24 mouse cellular contexts compared by ENCODE assay signal in genomic region chr3:153782467-153782866, GRCm38 (mm10). TPM values are rescaled to one million over a fixed set of nuclear protein-coding genes. Genes with fewer than 3 reads are reported as not detected.
DNase-seq lines count a peak whose midpoint lies in the region; TF ChIP-seq lines count a peak whose summit lies in the region.
"Had no signal": no experiment of that assay in that cellular context is flagged by ENCODE, and none has a peak within 500 bp of the region (broad histone marks: within the 10 kb centered on the region; RNA-seq: fewer than 3 reads in every experiment).

No protein-coding gene starts in this region.

- H3K4me2 ChIP-seq in CH12.LX (ENCODE audit: insufficient read depth, low read depth, poor library complexity, severe bottlenecking) (no peak overlapping the region), myocyte (ENCODE audit: low read depth) (no peak overlapping the region)
- H3K4me2 ChIP-seq: embryonic facial prominence, embryonic 15.5 days; hindbrain, embryonic 13.5 days; limb, embryonic 13.5 days; liver, embryonic 15.5 days had no signal

- TF ChIP-seq CTCF in CH12.LX (conservative IDR thresholded peaks at IDR 0.05 in 1 of 2, IDR thresholded peaks at IDR 0.05 in 1 of 2; ENCODE audit: low read depth in 2 of 2, low read length in 2 of 2) = no peak

- no peak for TF ChIP-seq RAD21 in CH12.LX (IDR thresholded peaks at IDR 0.05; ENCODE audit: low read depth, low read length)

- H3K4me1 ChIP-seq in CH12.LX (ENCODE audit: control insufficient read depth in 1 of 2, insufficient read depth in 2 of 2) = peaks cover 0 to 3% of the 10 kb centered on the region in 2 experiments; a peak in 1 of 4 replicates
- H3K4me1 ChIP-seq: embryonic facial prominence, embryonic 15.5 days; megakaryocyte, embryonic 14.5 days had no signal

- in situ Hi-C loops in CH12.LX (cut with MboI; ENCODE audit: low pct_ligation_motif_present, low pct_unique_long_range_greater_than_20kb, low sequenced_read_pairs) = loop anchor here (25.0 kb wide), 1 partner anchor 520 kb away; no protein-coding TSS in a partner anchor

- H3K27me3 ChIP-seq in CH12.LX (replicated peaks) (peaks cover 2% of the 10 kb centered on the region), myocyte (ENCODE audit: control insufficient read depth, insufficient read depth, insufficient read length) (no peaks in the 10 kb centered on the region)
- H3K27me3 ChIP-seq: embryonic facial prominence, embryonic 15.5 days; hindbrain, embryonic 13.5 days; limb, embryonic 13.5 days; liver, embryonic 15.5 days had no signal

- dilution Hi-C loops in CH12.LX (cut with MboI; ENCODE audit: extremely low pct_ligation_motif_present, extremely low pct_unique_long_range_greater_than_20kb, low sequenced_read_pairs) = no loop called here

- intact Hi-C loops in gastrocnemius, postnatal 14 days (cut with DNase I; ENCODE audit: low total_unique reads) = no loop called here
- intact Hi-C loops in heart, postnatal 14 days (cut with DNase I) = no loop called here

- H3ac ChIP-seq in myocyte (ENCODE audit: control insufficient read depth, insufficient read length) = no peak overlapping the region

- no peaks in the 10 kb centered on the region for H3K9me3 ChIP-seq in CH12.LX (replicated peaks; ENCODE audit: low read length)
- H3K9me3 ChIP-seq: embryonic facial prominence, embryonic 15.5 days; hindbrain, embryonic 13.5 days; limb, embryonic 13.5 days; liver, embryonic 15.5 days; megakaryocyte, embryonic 14.5 days had no signal

- H3K4me3 ChIP-seq in CH12.LX (replicated peaks in 1 of 3; ENCODE audit: low read depth in 2 of 3, low read length in 2 of 3, poor library complexity in 1 of 3) (no peak overlapping the region), myocyte (no peak overlapping the region)
- H3K4me3 ChIP-seq: embryonic facial prominence, embryonic 15.5 days; hindbrain, embryonic 13.5 days; limb, embryonic 13.5 days; liver, embryonic 15.5 days; megakaryocyte, embryonic 14.5 days had no signal

- no peak overlapping the region for H3K9ac ChIP-seq in CH12.LX (ENCODE audit: insufficient read depth, low read depth)
- H3K9ac ChIP-seq: embryonic facial prominence, embryonic 15.5 days; forebrain, postnatal 0 days; hindbrain, embryonic 13.5 days; limb, embryonic 13.5 days; liver, embryonic 15.5 days had no signal

- no peak for TF ChIP-seq EP300 in CH12.LX (IDR thresholded peaks at IDR 0.05; ENCODE audit: low read length)

- no peaks in the 10 kb centered on the region for H3K79me2 ChIP-seq in CH12.LX (replicated peaks; ENCODE audit: control insufficient read depth, extremely low read depth, insufficient read depth, poor library complexity, severe bottlenecking)
- no peaks in the 10 kb centered on the region for H3K79me2 ChIP-seq in myocyte (ENCODE audit: control insufficient read depth, insufficient read depth)

- no peak for TF ChIP-seq POLR2A in CH12.LX (IDR thresholded peaks at IDR 0.05; ENCODE audit: low read depth, low read length)
- no peak for TF ChIP-seq POLR2A in myocyte (IDR thresholded peaks at IDR 0.05; ENCODE audit: insufficient read length, low read depth)

- DNase-seq in lung, postnatal 36 days = peak; percentile 29
- DNase-seq in lung, postnatal 25 days (ENCODE audit: low spot score) = no peak
- DNase-seq in CH12.LX (ENCODE audit: extremely low read depth) = no peak
- peak; percentile 19 for DNase-seq in T-cell, adult 2 months (ENCODE audit: low spot score)
- no peak for DNase-seq in gastrocnemius, postnatal 14 days
- no peak for DNase-seq in heart, postnatal 14 days
- DNase-seq: adrenal gland, postnatal 10 days; cerebellum, adult 8-10 months; cerebellum, postnatal 36 days; forebrain, postnatal 0 days; heart, postnatal 36 days; kidney, adult 8-10 months; kidney, postnatal 10 days; layer of hippocampus, postnatal 36 days; lung, postnatal 10 days; midbrain, embryonic 14.5 days; right cerebral cortex, adult 18-20 months; right cerebral cortex, postnatal 4 days had no signal

- no peak overlapping the region for H3K27ac ChIP-seq in CH12.LX (ENCODE audit: insufficient read depth, low read depth)
- H3K27ac ChIP-seq: embryonic facial prominence, embryonic 15.5 days; hindbrain, embryonic 13.5 days; limb, embryonic 13.5 days; liver, embryonic 15.5 days had no signal

- no peaks in the 10 kb centered on the region for H3K36me3 ChIP-seq in CH12.LX (replicated peaks in 1 of 2; ENCODE audit: control insufficient read depth in 1 of 2, insufficient read depth in 1 of 2, low read length in 1 of 2)
- H3K36me3 ChIP-seq in myocyte (ENCODE audit: control insufficient read depth, insufficient read depth) = no peaks in the 10 kb centered on the region
- H3K36me3 ChIP-seq: embryonic facial prominence, embryonic 15.5 days; hindbrain, embryonic 13.5 days; limb, embryonic 13.5 days; liver, embryonic 15.5 days had no signal

TF ChIP-seq in CH12.LX, 34 proteins besides CTCF, POLR2A, EP300 and RAD21:
- peak; percentile 75 for TF ChIP-seq BHLHE40 (IDR thresholded peaks at IDR 0.05; ENCODE audit: low read depth, low read length)
- TF ChIP-seq CHD2 (IDR thresholded peaks at IDR 0.05; ENCODE audit: low read length) = no peak
- no peak for TF ChIP-seq MAFK (IDR thresholded peaks at IDR 0.05; ENCODE audit: insufficient replicate concordance, low read length)
- TF ChIP-seq JUND (conservative IDR thresholded peaks at IDR 0.05; ENCODE audit: low read depth, low read length) = no peak
- TF ChIP-seq ZKSCAN1 (IDR thresholded peaks at IDR 0.05; ENCODE audit: borderline replicate concordance, low read depth, low read length) = no peak
- TF ChIP-seq TBP (conservative IDR thresholded peaks at IDR 0.05; ENCODE audit: low read depth, low read length) = no peak
- TF ChIP-seq JUN (IDR thresholded peaks at IDR 0.05; ENCODE audit: insufficient read depth, low read depth, low read length) = no peak
- peak; percentile 35 for TF ChIP-seq USF2 (conservative IDR thresholded peaks at IDR 0.05; ENCODE audit: low read depth, low read length)
- peak; percentile 35 for TF ChIP-seq USF1 (IDR thresholded peaks at IDR 0.05; ENCODE audit: low read depth, low read length)
- TF ChIP-seq MEF2A (IDR thresholded peaks at IDR 0.05; ENCODE audit: borderline replicate concordance, low read depth, low read length) = no peak
- TF ChIP-seq E2F4 (IDR thresholded peaks at IDR 0.05; ENCODE audit: insufficient replicate concordance, low read depth, low read length) = no peak
- TF ChIP-seq MAX (IDR thresholded peaks at IDR 0.05; ENCODE audit: low read length) = no peak
- no peak for TF ChIP-seq ETS1 (conservative IDR thresholded peaks at IDR 0.05; ENCODE audit: low read depth, low read length)
- no peak for TF ChIP-seq NRF1 (IDR thresholded peaks at IDR 0.05; ENCODE audit: low read depth, low read length)
- no peak for TF ChIP-seq CHD1 (IDR thresholded peaks at IDR 0.05; ENCODE audit: low read depth, low read length)
- TF ChIP-seq MXI1 (IDR thresholded peaks at IDR 0.05; ENCODE audit: low read depth, low read length) = no peak
- no peak for TF ChIP-seq UBTF (IDR thresholded peaks at IDR 0.05; ENCODE audit: low read depth, low read length)
- TF ChIP-seq ZMIZ1 (IDR thresholded peaks at IDR 0.05; ENCODE audit: low read depth, low read length) = no peak
- TF ChIP-seq ZC3H11A (IDR thresholded peaks at IDR 0.05; ENCODE audit: low read depth, low read length) = no peak

TF ChIP-seq in myocyte, 11 proteins besides CTCF, POLR2A, EP300 and RAD21:
- TF ChIP-seq MYOD1 (IDR thresholded peaks at IDR 0.05; ENCODE audit: control insufficient read depth in 1 of 3, insufficient read length in 2 of 3, low read depth in 2 of 3) (no peak), USF1 (IDR thresholded peaks at IDR 0.05; ENCODE audit: low read depth) (peak; percentile 42)
TF ChIP-seq in myocyte: peak in this region for 1.

RNA-seq across cellular contexts. Expression of gene St6galnac3, which starts 57.5 kb away (rescaled TPM):
- total RNA-seq in CH12.LX (2012; rRNA removed) (0.08 and 0.13 TPM in 2 replicates), CH12.LX (2014; rRNA removed) (0.38 and 0.43 TPM in 2 replicates)
- polyA plus RNA-seq in CH12.LX (2012; ENCODE audit: insufficient read length, low read depth) (0.25 and 1.1 TPM in 2 replicates), myocyte (2012; fragmentation: generic; extraction: Trizol) (not detected)
- 1 to 10 TPM; 2.9 to 4.4 TPM for total RNA-seq in gastrocnemius, postnatal 14 days (2021)
- 10 to 100 TPM in 1 of 2 experiments, 1 to 10 TPM in 1; 9.9 to 12.6 TPM for total RNA-seq in heart, postnatal 14 days (2021)

Comparison
In these comparisons a context has a peak if more than half of its experiments do, and no peak if none do; other contexts are left out.
1. DNase-seq: peak in lung, postnatal 36 days (single experiment) and T-cell, adult 2 months (single experiment); none in lung, postnatal 25 days (single experiment), CH12.LX (single experiment), gastrocnemius, postnatal 14 days (single experiment) and heart, postnatal 14 days (0 of 2).